Mouse (Mus musculus): ENCODE data around the gene Gabrb1.
"Not testable (repeated sequence)": the region's sequence is repeated elsewhere in the genome, so short reads cannot be mapped to it uniquely, and the experiment has no call there.

The Gabrb1 gene

DNA sequence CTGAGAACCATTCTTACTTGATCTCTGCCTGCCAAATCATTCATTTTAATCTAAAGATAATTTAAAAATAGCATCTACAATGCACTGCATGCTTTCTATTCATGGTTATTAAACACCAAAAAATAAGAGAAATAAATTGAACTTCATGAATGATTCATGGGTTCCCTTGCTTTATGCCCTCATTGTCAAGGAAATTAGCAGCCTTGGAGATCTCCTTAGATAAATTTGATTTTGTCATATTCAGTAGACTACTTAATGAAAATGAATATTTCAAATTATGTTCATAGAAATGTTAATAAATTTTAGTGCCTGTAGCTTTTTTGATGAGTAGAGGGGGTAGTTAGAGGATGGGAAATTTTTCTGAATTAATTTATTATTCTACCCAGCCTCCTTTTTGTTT is 379.0 kb downstream of the Gabrb1 start:
- DNase-seq (ENCODE audit: low spot score) = no peak

- no peak for DNase-seq (ENCODE audit: low spot score)
Observed at GRCm38 (mm10) chr5:72043226-72044151, 385.6 kb downstream of the Gabrb1 start.

DNA sequence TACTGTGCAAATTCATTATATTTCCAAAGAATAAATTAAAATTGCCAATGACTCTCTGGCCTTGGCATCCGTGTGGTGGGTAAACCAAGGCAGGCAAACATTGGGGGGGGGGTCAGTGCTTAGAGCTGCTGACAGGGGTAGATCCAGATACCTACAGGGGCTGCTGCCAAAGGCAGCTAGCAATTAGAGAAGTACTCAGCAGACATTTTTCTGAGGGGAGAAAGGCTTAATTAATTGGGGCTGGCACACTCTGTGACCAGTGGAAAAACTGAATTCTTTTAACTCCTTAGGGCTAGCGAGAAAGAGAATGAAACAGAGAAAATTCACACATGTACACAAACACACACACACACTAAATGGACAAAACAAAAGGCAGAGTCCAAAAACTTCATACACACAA is 388.3 kb downstream of the Gabrb1 start:
- DNase-seq (ENCODE audit: low spot score) = no peak

- no peak for DNase-seq (ENCODE audit: low spot score)
Observed at GRCm38 (mm10) chr5:72064079-72064478, 406.2 kb downstream of the Gabrb1 start.

- DNase-seq (ENCODE audit: low spot score) = no peak
Observed at GRCm38 (mm10) chr5:72068826-72069225, 410.9 kb downstream of the Gabrb1 start.

DNA sequence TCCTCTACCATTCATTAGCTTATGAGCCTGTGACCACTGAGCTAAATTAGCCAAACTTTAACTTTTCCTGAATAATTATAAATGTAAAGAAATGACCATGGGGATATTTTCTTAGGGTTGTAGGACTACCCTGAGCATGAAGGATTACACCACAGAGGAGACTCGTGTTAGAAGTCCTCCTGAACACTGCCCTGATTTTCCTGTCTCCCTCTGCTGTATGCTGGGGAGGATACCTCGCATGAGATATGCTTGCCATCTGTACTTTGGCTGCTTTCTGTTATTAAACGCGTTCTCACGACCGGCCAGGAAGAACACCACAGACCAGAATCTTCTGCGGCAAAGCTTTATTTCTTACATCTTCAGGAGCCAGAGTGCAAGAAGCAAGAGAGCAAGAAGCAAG is 411.5 kb downstream of the Gabrb1 start:
- DNase-seq (ENCODE audit: low spot score) = not testable (repeated sequence)

- no peak for DNase-seq (ENCODE audit: low spot score)
Observed at GRCm38 (mm10) chr5:72076781-72077180, 418.9 kb downstream of the Gabrb1 start.

GRCm38 (mm10) chr5:72086518-72086917 is 428.6 kb downstream of the Gabrb1 start:
- DNase-seq (ENCODE audit: low spot score) = no peak

DNA sequence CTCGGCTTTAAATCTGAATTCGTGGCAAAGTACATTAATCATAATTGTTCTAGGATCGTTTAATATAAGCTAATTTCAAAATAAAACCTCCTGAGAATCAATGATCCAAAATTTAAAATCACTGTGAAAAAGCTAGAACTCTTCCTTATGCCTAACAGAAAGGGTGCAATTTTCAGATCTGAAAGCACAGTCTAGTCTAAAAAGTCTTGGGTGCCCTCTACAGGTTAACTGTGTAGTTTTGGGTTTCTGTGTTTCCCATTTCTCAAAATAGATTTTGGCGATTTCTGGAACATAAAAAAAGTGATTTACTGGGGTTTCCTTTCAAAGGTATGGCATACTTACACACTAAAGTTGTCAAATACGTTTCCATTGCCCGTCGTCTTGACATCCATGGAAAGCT is 436.7 kb downstream of the Gabrb1 start:
- peak; percentile 30 for DNase-seq (ENCODE audit: low spot score)

DNA sequence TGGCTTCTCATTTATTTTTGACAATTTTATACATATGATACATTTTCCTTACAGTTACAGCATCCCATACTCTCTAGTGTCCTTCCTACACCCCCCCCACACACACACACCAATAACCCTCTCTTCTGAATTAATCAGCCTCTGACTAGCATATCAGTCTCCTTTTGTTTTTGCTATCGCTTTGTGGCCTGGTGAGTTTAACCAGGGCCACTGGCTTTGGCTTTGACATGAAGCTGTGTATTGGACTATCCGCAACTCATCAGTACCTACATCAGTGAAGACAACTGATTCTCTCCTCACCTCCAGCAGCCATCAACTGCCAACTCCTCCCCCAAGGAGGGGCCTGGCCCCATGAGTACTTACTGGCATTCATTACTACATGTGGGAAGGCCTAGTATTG is 437.1 kb downstream of the Gabrb1 start:
- DNase-seq (ENCODE audit: low spot score) = no peak

- DNase-seq (ENCODE audit: low spot score) = no peak
Observed at GRCm38 (mm10) chr5:72104274-72104921, 446.5 kb downstream of the Gabrb1 start.

GRCm38 (mm10) chr5:72122414-72123037 is 464.6 kb downstream of the Gabrb1 start:
- DNase-seq (ENCODE audit: low spot score) = no peak

- DNase-seq (ENCODE audit: low spot score) = no peak
Observed at GRCm38 (mm10) chr5:72126681-72127080, 468.8 kb downstream of the Gabrb1 start.

DNA sequence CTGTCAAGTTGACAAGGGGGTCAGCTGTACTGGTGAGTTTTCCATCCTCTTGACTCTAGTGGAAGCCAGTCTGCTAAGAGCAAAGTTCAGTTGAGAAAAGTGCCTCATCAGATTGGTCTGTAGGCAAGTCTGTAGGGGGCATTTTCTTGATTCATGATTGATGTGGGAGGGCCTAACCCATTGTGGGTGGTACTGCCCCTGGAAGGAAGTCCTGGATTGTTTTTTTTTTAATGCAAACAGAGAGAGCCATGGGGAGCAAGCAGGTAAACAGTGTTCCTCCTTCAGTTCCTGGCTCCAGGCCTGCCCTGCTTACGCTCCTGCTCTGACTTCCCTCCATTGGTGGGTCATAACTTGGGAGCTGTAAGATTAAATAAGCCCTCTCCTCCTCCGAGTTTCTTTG is 476.0 kb downstream of the Gabrb1 start:
- no peak for DNase-seq (ENCODE audit: low spot score)

GRCm38 (mm10) chr5:72138256-72138655 is 480.3 kb downstream of the Gabrb1 start:
- no peak for DNase-seq (ENCODE audit: low spot score)

DNA sequence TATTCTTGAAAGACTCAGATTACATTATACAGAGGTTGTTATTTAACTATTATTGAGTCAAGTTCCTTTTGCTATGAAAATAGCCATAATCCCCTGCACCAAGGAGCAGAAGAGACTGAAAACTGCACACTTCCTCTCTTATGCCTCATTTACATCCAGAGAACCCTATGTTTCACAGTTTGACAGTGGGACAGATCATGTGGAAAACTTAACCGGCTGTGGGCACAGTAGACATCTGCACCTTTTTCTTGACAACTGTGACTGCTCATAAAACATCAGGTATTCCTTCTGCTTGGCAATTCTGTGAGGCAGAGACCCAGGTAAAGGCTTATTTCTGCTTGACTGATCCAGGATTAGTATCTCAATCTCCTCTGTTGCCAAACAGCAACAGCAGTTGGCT is 481.7 kb downstream of the Gabrb1 start:
- DNase-seq (ENCODE audit: low spot score) = no peak

- no peak for DNase-seq (ENCODE audit: low spot score)
Observed at GRCm38 (mm10) chr5:72148679-72149078, 490.8 kb downstream of the Gabrb1 start.

DNA sequence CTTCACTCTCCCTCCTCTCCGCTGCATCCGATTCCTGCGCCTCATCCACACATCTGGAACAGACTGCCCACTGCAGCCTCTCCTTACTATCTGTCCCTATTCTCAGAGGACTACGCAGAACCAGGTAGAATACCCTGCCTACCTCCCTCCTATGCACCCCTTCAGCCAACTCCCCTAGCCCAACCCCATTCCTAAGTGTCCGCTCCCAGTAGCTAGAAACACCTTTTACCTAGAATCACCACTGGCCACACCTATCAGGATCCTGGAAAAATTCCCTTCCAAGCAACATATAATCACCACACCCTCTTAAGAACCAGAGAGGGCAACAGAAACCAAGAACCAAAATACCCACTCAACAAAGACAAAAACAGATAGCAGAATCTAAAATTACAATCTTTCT is 493.0 kb downstream of the Gabrb1 start:
- DNase-seq (ENCODE audit: low spot score) = no peak

- not testable (repeated sequence) for DNase-seq (ENCODE audit: low spot score)
Observed at GRCm38 (mm10) chr5:72155686-72156085, 497.8 kb downstream of the Gabrb1 start.

- no peak for DNase-seq (ENCODE audit: low spot score)
Observed at GRCm38 (mm10) chr5:72156598-72156997, 498.7 kb downstream of the Gabrb1 start.

DNA sequence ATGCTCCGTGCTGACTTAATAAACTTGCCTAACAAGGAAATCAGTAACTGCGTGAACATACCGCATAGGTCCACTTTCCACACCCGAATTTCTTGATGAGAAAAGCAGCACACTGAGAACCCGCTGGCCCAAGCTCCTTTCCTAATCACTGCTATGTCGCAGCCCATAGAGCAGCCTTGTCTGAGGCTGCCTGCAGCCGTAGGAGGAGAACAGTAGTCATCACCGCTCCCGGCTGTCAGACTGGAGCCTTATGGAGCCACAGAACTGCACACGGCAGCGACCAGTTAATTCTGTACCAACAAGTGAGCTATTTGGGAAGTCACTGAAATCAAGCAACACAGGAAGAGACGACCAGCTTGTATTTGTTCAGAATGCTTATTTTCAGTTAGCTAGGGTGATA is 500.8 kb downstream of the Gabrb1 start:
- no peak for DNase-seq (ENCODE audit: low spot score)

GRCm38 (mm10) chr5:72159537-72159936 is 501.6 kb downstream of the Gabrb1 start:
- DNase-seq (ENCODE audit: low spot score) = no peak
